Mouse (Mus musculus) neural tube, embryonic 13.5 days (tissue): ENCODE results near the gene Csnka2ip. TPM values are rescaled to one million over a fixed set of nuclear protein-coding genes. Genes with fewer than 3 reads are reported as not detected.

Source experiments
- ATAC-seq: fragments of 200-750 bp; cut with Nextera tagmentation; 2 replicates; pipeline ENCODE4 v1.8.0; 2017; ENCODE audit warnings: low read depth, mild to moderate bottlenecking, moderate TSS enrichment, moderate library complexity
- H3K27ac ChIP-seq: fragments of 300-500 bp; sonication (generic); replicated peaks from 2 replicates; pipeline ENCODE4 v1.5.1; 2015; ENCODE audit warnings: moderate library complexity, mild to moderate bottlenecking, inconsistent platforms
- H3K27me3 ChIP-seq: fragments of 300-500 bp; sonication (generic); 2 replicates; pipeline ENCODE4 v1.6.1; 2015; ENCODE audit warnings: mild to moderate bottlenecking, inconsistent platforms
- H3K36me3 ChIP-seq: fragments of 300-500 bp; sonication (generic); 2 replicates; pipeline ENCODE4 v1.6.1; 2015; ENCODE audit warnings: mild to moderate bottlenecking, inconsistent platforms
- H3K4me1 ChIP-seq: fragments of 300-500 bp; sonication (generic); replicated peaks from 2 replicates; pipeline ENCODE4 v1.6.1; 2015; ENCODE audit warnings: inconsistent platforms
- H3K4me2 ChIP-seq: fragments of 300-500 bp; sonication (generic); 2 replicates; pipeline ENCODE4 v1.6.1; 2015; ENCODE audit warnings: inconsistent platforms, mild to moderate bottlenecking, moderate library complexity
- H3K4me3 ChIP-seq: fragments of 300-500 bp; sonication (generic); 2 replicates; pipeline ENCODE4 v1.5.1; 2015; ENCODE audit warnings: mild to moderate bottlenecking, inconsistent platforms
- H3K9ac ChIP-seq: fragments of 300-500 bp; sonication (generic); 2 replicates; pipeline ENCODE4 v1.6.1; 2015; ENCODE audit warnings: moderate library complexity, mild to moderate bottlenecking, inconsistent platforms
- H3K9me3 ChIP-seq: fragments of 300-500 bp; sonication (generic); 2 replicates; pipeline ENCODE4 v1.6.1; 2016; ENCODE audit warnings: inconsistent platforms
- WGBS: fragments of 180-500 bp; shearing (Covaris S2); methylation state at CpG from one replicate; pipeline ENCODE4 v1.1.7; 2015; 5-methylcytosine and 5-hydroxymethylcytosine counted together
- polyA plus RNA-seq: library from polyadenylated mRNA; unstranded; fragments of >200 nt; fragmentation: Nextera tagmentation; extraction: Ambion mirVana; gene quantifications from 2 replicates; pipeline ENCODE4 v1.2.1, GENCODE M21; 2015

The Csnka2ip gene
- not detected in 2 replicates for polyA plus RNA-seq

DNA sequence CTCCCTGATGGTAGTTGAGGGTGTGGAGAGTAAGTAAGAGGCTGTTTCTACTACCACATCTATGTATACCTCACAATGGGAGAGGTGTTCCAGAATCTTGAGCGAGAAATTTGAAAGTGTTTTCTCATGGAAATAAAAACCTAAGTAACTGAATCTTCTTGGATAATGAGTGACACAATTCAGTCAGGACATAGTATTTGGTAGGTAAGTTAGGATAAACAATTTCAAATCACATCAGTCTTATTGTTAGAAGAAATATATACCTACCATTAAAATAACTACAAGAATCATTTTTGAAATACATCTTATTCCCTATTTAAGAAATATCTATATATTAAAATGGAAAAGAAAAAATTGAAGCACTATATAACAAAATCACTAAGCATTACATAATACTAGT is at the start of gene Csnka2ip:
Gene Csnka2ip (minus strand): TSS at position 101 of the 400 bp plus-strand sequence.
- no peaks in the 10 kb centered on the region for H3K4me1 ChIP-seq
- H3K4me3 ChIP-seq = no peak within 1 kb of the TSS
- no peak within 1 kb of the TSS for H3K4me2 ChIP-seq
- no peak within 1 kb of the TSS for H3K27ac ChIP-seq
- H3K36me3 ChIP-seq = no peaks in the 10 kb centered on the region
- 86% methylated on average over 1 of the region's 1 CpGs for WGBS
- no peaks in the 10 kb centered on the region for H3K27me3 ChIP-seq
- H3K9ac ChIP-seq = no peak within 1 kb of the TSS
- no peaks in the 10 kb centered on the region for H3K9me3 ChIP-seq
- ATAC-seq = no peak

DNA sequence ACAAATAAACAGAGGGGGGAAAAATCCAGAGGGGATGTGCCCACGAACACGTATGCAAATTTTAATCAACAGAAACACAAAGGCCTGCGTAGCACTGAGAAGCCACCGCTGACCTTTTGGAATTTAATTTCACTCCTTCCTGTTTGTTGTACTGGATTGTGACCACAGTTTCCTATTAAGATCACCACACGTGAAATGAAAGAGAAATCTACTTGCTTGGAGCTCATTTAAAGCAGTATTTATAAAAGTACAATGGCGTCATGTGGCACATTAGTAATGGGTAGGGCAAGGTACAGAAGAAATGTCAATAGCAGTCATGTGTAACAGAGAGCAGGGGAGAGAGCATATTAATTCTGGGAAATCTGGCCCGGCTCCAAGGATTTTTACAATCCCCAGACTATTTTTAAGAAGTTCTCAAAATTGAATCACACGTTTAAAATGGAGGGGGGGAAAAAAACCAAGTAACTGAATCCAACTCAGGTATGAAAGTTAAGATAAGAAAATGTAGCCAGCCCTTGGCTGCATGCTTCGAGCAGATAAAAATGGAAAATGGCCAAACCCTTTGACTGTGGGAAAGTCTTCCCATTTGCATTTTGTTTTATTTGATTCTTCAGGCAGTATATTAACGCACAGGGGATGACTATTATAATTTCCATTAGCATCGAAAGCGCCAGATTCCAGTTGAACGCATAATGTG is 47.5 kb upstream of the Csnka2ip start:
- Histone ChIP-seq H3K4me3 (no peak overlapping the region), H3K9ac (no peak overlapping the region), H3K27me3 (no peaks in the 10 kb centered on the region), H3K9me3 (no peaks in the 10 kb centered on the region), H3K4me2 (no peak overlapping the region), H3K36me3 (no peaks in the 10 kb centered on the region), H3K4me1 (peaks cover 5% of the 10 kb centered on the region; the same call in 1 of the 2 replicates), H3K27ac (0 out of 2 replicates have a peak overlapping the region, but pooled peaks have one; percentile 42)
- no peak for ATAC-seq
- 48% methylated on average over 13 of the region's 13 CpGs for WGBS

DNA sequence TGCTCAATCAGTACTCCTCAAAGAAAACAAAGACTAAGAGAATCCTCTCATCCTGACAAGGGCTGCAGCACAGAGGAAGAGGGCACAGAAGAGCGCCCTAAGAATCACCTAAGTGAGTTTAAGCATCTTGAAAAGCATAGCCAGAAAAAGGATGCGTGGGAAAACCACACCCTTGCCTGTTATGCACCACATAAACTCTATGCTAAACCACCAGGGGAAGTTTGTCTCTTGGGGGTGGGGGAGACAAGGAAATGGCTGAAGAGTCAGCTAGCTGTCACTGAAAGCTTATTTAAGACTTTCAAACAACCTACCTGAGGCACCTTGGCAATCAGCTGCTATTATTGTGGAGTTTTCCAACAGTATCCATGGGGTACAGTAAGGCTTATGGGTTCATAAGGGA is 45.6 kb upstream of the Csnka2ip start:
- Histone ChIP-seq H3K36me3 (no peaks in the 10 kb centered on the region), H3K4me3 (no peak overlapping the region), H3K27me3 (no peaks in the 10 kb centered on the region), H3K9ac (no peak overlapping the region), H3K27ac (no peak overlapping the region), H3K4me1 (peaks cover 5% of the 10 kb centered on the region; the same call in 1 of the 2 replicates), H3K4me2 (no peak overlapping the region), H3K9me3 (no peaks in the 10 kb centered on the region)
- 88% methylated on average over 2 of the region's 2 CpGs for WGBS
- ATAC-seq = no peak

DNA sequence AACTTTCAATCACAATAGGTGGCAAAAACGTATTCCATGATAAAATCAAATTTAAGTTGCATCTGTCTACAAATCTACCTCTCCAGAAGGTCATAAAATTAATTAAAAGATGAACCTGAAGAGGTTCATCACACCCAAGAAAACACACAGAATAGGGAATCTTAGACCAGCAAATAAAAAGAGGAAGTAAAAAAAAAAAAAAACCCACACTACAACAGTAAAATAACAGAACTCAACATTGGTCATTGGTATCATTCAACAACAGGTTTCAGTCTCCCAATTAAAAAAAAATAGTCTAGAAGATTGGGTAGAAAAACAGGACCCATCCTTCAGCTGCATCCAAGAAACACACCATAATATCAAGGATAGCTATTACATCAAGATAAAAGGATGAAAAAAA is 32.9 kb upstream of the Csnka2ip start:
- no peaks in the 10 kb centered on the region for H3K4me1 ChIP-seq
- H3K36me3 ChIP-seq = no peaks in the 10 kb centered on the region
- no peaks in the 10 kb centered on the region for H3K27me3 ChIP-seq
- no peak overlapping the region for H3K4me2 ChIP-seq
- no peaks in the 10 kb centered on the region for H3K9me3 ChIP-seq
- H3K4me3 ChIP-seq = no peak overlapping the region
- WGBS = 80% methylated on average over 1 of the region's 1 CpGs
- no peak overlapping the region for H3K9ac ChIP-seq
- ATAC-seq = no peak
- H3K27ac ChIP-seq = no peak overlapping the region

GRCm38 (mm10) chr16:64620116-64620515 is 17.9 kb upstream of the Csnka2ip start:
- Histone ChIP-seq H3K9ac (no peak overlapping the region), H3K9me3 (no peaks in the 10 kb centered on the region), H3K27me3 (no peaks in the 10 kb centered on the region), H3K36me3 (no peaks in the 10 kb centered on the region), H3K4me3 (no peak overlapping the region), H3K4me1 (no peaks in the 10 kb centered on the region), H3K27ac (no peak overlapping the region), H3K4me2 (no peak overlapping the region)
- no peak for ATAC-seq
- WGBS = 75% methylated on average over 6 of the region's 6 CpGs

DNA sequence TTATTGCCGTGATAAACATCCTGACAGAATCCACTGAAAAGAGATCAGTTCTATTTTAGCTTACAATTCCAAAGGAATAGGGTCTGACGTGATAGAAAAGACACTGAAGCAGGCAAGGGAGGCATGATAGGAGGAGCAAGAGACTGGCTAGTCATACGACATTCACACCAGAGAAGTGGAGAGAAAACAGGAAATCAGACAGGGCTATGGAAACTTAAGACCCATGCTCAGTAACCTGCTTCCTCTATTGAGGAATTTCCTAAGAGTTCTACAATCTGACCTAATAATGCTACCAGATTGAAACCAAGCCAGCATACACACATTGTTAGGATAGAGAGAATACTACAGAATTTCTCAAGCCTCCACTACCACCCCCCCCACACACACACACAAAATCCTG is 12.4 kb upstream of the Csnka2ip start:
- H3K9ac ChIP-seq = no peak overlapping the region
- no peaks in the 10 kb centered on the region for H3K27me3 ChIP-seq
- H3K4me1 ChIP-seq = no peaks in the 10 kb centered on the region
- no peak overlapping the region for H3K4me2 ChIP-seq
- ATAC-seq = no peak
- no peaks in the 10 kb centered on the region for H3K36me3 ChIP-seq
- H3K27ac ChIP-seq = no peak overlapping the region
- 78% methylated on average over 3 of the region's 3 CpGs for WGBS
- H3K9me3 ChIP-seq = no peaks in the 10 kb centered on the region
- H3K4me3 ChIP-seq = no peak overlapping the region

GRCm38 (mm10) chr16:64607793-64608192 is 5.6 kb upstream of the Csnka2ip start:
- H3K9ac ChIP-seq = no peak overlapping the region

DNA sequence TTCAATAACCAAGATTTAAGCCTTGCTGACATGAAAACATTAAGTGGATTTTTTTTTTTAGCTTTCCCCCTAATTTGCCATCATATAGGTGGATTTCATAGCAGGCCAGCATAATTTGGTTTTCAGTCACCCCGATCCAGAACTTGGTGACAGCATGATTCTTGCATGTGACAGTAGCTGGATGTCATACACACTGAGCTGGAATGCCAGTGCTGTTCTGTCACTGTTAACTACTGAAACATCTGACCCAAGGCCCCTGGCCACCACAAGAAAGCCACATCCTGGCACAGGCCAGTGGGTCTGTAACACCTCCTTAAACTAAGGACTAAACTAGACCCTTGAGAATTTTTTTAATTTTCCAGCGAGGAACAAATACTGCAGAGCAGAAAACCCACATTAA is 15.4 kb downstream of the Csnka2ip start:
- no peak overlapping the region for H3K4me3 ChIP-seq
- WGBS = 76% methylated on average over 2 of the region's 2 CpGs
- H3K9ac ChIP-seq = no peak overlapping the region
- ATAC-seq = no peak
- H3K27ac ChIP-seq = no peak overlapping the region
- H3K9me3 ChIP-seq = no peaks in the 10 kb centered on the region
- no peaks in the 10 kb centered on the region for H3K4me1 ChIP-seq
- no peak overlapping the region for H3K4me2 ChIP-seq
- no peaks in the 10 kb centered on the region for H3K27me3 ChIP-seq
- H3K36me3 ChIP-seq = no peaks in the 10 kb centered on the region

More at GRCm38 (mm10) chr16:64607793-64608192, 5.6 kb upstream of the Csnka2ip start:
- Histone ChIP-seq H3K4me1 (no peaks in the 10 kb centered on the region), H3K4me2 (no peak overlapping the region), H3K27me3 (no peaks in the 10 kb centered on the region), H3K27ac (no peak overlapping the region), H3K9me3 (no peaks in the 10 kb centered on the region), H3K4me3 (no peak overlapping the region), H3K36me3 (no peaks in the 10 kb centered on the region)
- ATAC-seq = no peak
- WGBS = 65% methylated on average over 1 of the region's 1 CpGs

DNA sequence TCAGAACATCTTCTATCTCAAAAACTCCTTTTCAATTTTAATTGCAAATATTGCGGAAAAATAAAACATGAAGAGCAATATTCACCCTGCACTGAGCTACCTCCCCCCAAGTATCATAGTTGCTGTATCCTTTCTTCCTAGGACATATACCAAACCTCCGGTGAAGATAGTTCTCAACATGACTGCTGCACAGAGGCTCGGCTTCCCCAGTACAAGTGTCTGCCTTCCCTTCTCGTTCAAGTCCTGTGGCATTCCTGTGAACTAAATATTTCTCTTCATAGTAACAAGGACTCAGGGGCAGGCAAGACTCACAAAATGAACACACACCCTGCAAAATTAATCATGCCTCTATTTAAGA is 16.0 kb downstream of the Csnka2ip start:
- Histone ChIP-seq H3K4me2 (no peak overlapping the region), H3K9ac (no peak overlapping the region), H3K9me3 (no peaks in the 10 kb centered on the region), H3K4me1 (no peaks in the 10 kb centered on the region), H3K4me3 (no peak overlapping the region), H3K36me3 (no peaks in the 10 kb centered on the region), H3K27me3 (no peaks in the 10 kb centered on the region), H3K27ac (no peak overlapping the region)
- ATAC-seq = no peak
- WGBS = 89% methylated on average over 4 of the region's 4 CpGs

- no peaks in the 10 kb centered on the region for H3K9me3 ChIP-seq
- H3K4me1 ChIP-seq = no peaks in the 10 kb centered on the region
- no peaks in the 10 kb centered on the region for H3K36me3 ChIP-seq
- WGBS = 95% methylated on average over 8 of the region's 8 CpGs
- H3K4me2 ChIP-seq = no peak overlapping the region
- H3K4me3 ChIP-seq = no peak overlapping the region
- H3K27ac ChIP-seq = no peak overlapping the region
- no peaks in the 10 kb centered on the region for H3K27me3 ChIP-seq
- ATAC-seq = no peak
- no peak overlapping the region for H3K9ac ChIP-seq
Measured at GRCm38 (mm10) chr16:64585599-64586261, 16.5 kb downstream of the Csnka2ip start.

GRCm38 (mm10) chr16:64584591-64584990 is 17.6 kb downstream of the Csnka2ip start:
- H3K36me3 ChIP-seq = no peaks in the 10 kb centered on the region
- WGBS = 81% methylated on average over 4 of the region's 4 CpGs
- no peak overlapping the region for H3K27ac ChIP-seq
- H3K4me2 ChIP-seq = no peak overlapping the region
- H3K4me1 ChIP-seq = no peaks in the 10 kb centered on the region
- H3K4me3 ChIP-seq = no peak overlapping the region
- no peak for ATAC-seq
- H3K9me3 ChIP-seq = no peaks in the 10 kb centered on the region
- no peak overlapping the region for H3K9ac ChIP-seq
- H3K27me3 ChIP-seq = no peaks in the 10 kb centered on the region

GRCm38 (mm10) chr16:64583406-64583805 is 18.8 kb downstream of the Csnka2ip start:
- 55% methylated on average over 3 of the region's 3 CpGs for WGBS
- no peak overlapping the region for H3K4me2 ChIP-seq
- no peaks in the 10 kb centered on the region for H3K9me3 ChIP-seq
- no peak overlapping the region for H3K9ac ChIP-seq
- no peak overlapping the region for H3K4me3 ChIP-seq
- H3K36me3 ChIP-seq = no peaks in the 10 kb centered on the region
- no peak overlapping the region for H3K27ac ChIP-seq
- H3K4me1 ChIP-seq = no peaks in the 10 kb centered on the region
- H3K27me3 ChIP-seq = no peaks in the 10 kb centered on the region
- ATAC-seq = no peak

GRCm38 (mm10) chr16:64569496-64569895 is 32.7 kb downstream of the Csnka2ip start:
- ATAC-seq = no peak
- 90% methylated on average over 8 of the region's 8 CpGs for WGBS
- Histone ChIP-seq H3K27me3 (no peaks in the 10 kb centered on the region), H3K9ac (no peak overlapping the region), H3K4me1 (no peaks in the 10 kb centered on the region), H3K9me3 (no peaks in the 10 kb centered on the region), H3K4me3 (no peak overlapping the region), H3K36me3 (no peaks in the 10 kb centered on the region), H3K27ac (no peak overlapping the region), H3K4me2 (no peak overlapping the region)
